In the genomic region with DNA sequence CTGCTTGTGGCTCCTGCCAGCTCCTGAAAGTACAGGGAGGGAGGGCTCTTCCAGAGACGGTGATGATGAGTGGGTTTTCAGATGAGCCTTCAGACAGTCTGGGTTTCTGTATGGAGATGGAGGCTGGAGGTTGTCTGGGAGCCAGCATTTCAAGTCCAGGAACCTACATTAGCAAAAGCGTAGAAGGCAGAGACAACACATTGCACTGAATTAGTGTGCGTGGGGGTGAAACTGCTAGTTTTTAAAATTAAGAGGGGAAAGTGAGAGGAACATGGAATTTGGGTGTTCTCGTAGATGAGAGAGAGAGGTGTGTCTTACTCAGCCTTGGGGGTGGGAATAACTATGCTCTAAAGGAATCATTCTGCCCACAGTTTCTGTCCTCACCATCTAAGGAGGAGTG, we compare ENCODE assay signal across 31 mouse cellular contexts.
DNase-seq lines count a peak whose midpoint lies in the region; ATAC-seq lines count a peak whose summit lies in the region.
"Had no signal": no experiment of that assay in that cellular context is flagged by ENCODE, and none has a peak within 500 bp of the region (broad histone marks: within the 10 kb centered on the region; RNA-seq: fewer than 3 reads in every experiment).

No protein-coding gene starts in this region.

- no peaks in the 10 kb centered on the region for H3K36me3 ChIP-seq in hindbrain, embryonic 13.5 days
- H3K36me3 ChIP-seq: embryonic facial prominence, embryonic 10.5 days; embryonic facial prominence, embryonic 15.5 days; hindbrain, embryonic 12.5 days; limb, embryonic 13.5 days; midbrain, embryonic 12.5 days; neural tube, embryonic 12.5 days had no signal

- no peak overlapping the region for H3K27ac ChIP-seq in hindbrain, embryonic 13.5 days
- H3K27ac ChIP-seq: embryonic facial prominence, embryonic 10.5 days; embryonic facial prominence, embryonic 15.5 days; forebrain, embryonic 13.5 days; hindbrain, embryonic 12.5 days; kidney, postnatal 0 days; limb, embryonic 13.5 days; midbrain, embryonic 12.5 days; neural tube, embryonic 12.5 days had no signal

- no peak for DNase-seq in frontal cortex, postnatal 25 days (ENCODE audit: low spot score in 2 of 2)
- peak; percentile 22 to 35 for DNase-seq in left cerebral cortex, adult 9 months (ENCODE audit: low spot score in 2 of 2)
- DNase-seq in left cerebral cortex, postnatal 10 days (ENCODE audit: extremely low spot score in 1 of 2, low spot score in 2 of 2), result no peak
- DNase-seq in right cerebral cortex, adult 2 months (ENCODE audit: low spot score in 2 of 2), result peak; percentile 44 to 50
- no peak for DNase-seq in right cerebral cortex, postnatal 4 days
- peak; percentile 78 for DNase-seq in telencephalon, adult 2 months (ENCODE audit: low read depth, low spot score)
- DNase-seq: adrenal gland, adult 8-10 months; cerebellum, adult 8-10 months; cerebellum, postnatal 25 days; gastrocnemius, postnatal 25 days; kidney, adult 8-10 months; kidney, postnatal 4 days; layer of hippocampus, postnatal 36 days; lung, embryonic 14.5 days; lung, postnatal 14 days; right cerebral cortex, postnatal 25 days had no signal

- H3K4me1 ChIP-seq in hindbrain, embryonic 13.5 days (replicated peaks), result 0 out of 2 replicates have a peak, but pooled peaks cover 2% of the 10 kb centered on the region
- H3K4me1 ChIP-seq: hindbrain, embryonic 12.5 days; limb, embryonic 13.5 days; midbrain, embryonic 12.5 days; neural tube, embryonic 12.5 days had no signal

- H3K4me3 ChIP-seq in hindbrain, embryonic 13.5 days, result no peak overlapping the region
- H3K4me3 ChIP-seq: embryonic facial prominence, embryonic 10.5 days; embryonic facial prominence, embryonic 15.5 days; forebrain, embryonic 13.5 days; hindbrain, embryonic 12.5 days; limb, embryonic 13.5 days; midbrain, embryonic 12.5 days; myocyte; neural tube, embryonic 12.5 days had no signal

- no peak overlapping the region for H3K4me2 ChIP-seq in hindbrain, embryonic 13.5 days
- H3K4me2 ChIP-seq: embryonic facial prominence, embryonic 15.5 days; forebrain, embryonic 13.5 days; heart, embryonic 11.5 days; hindbrain, embryonic 12.5 days; limb, embryonic 13.5 days; lung, embryonic 14.5 days; midbrain, embryonic 12.5 days; neural tube, embryonic 12.5 days had no signal

- peak; percentile 97 for ATAC-seq in frontal cortex, adult (ENCODE audit: low TSS enrichment)
- no peak for ATAC-seq in hindbrain, embryonic 13.5 days (ENCODE audit: low FRiP score)
- ATAC-seq: forebrain, embryonic 13.5 days; intestine, embryonic 16.5 days had no signal

- 95% methylated on average over 4 of the region's 4 CpGs for WGBS in hindbrain, embryonic 13.5 days

- no peak overlapping the region for H3K9ac ChIP-seq in hindbrain, embryonic 13.5 days
- H3K9ac ChIP-seq: embryonic facial prominence, embryonic 15.5 days; forebrain, embryonic 13.5 days; hindbrain, embryonic 12.5 days; limb, embryonic 13.5 days; liver, embryonic 14.5 days; lung, embryonic 14.5 days; midbrain, embryonic 12.5 days; neural tube, embryonic 12.5 days had no signal

- no peaks in the 10 kb centered on the region for H3K9me3 ChIP-seq in hindbrain, embryonic 13.5 days
- H3K9me3 ChIP-seq: embryonic facial prominence, embryonic 10.5 days; embryonic facial prominence, embryonic 15.5 days; forebrain, embryonic 13.5 days; G1E; hindbrain, embryonic 12.5 days; limb, embryonic 13.5 days; midbrain, embryonic 12.5 days; neural tube, embryonic 12.5 days had no signal

- intact Hi-C loops in left cerebral cortex, postnatal 10 days (cut with DNase I), result no loop called here

- no peaks in the 10 kb centered on the region for H3K27me3 ChIP-seq in hindbrain, embryonic 13.5 days
- H3K27me3 ChIP-seq: embryonic facial prominence, embryonic 15.5 days; forebrain, embryonic 13.5 days; hindbrain, embryonic 12.5 days; limb, embryonic 13.5 days; midbrain, embryonic 12.5 days; neural tube, embryonic 12.5 days had no signal

Comparison
In these comparisons a context has a peak if more than half of its experiments do, and no peak if none do; other contexts are left out.
1. DNase-seq: peak in left cerebral cortex, adult 9 months (2 of 2), right cerebral cortex, adult 2 months (2 of 2) and telencephalon, adult 2 months (single experiment); none in frontal cortex, postnatal 25 days (0 of 2), left cerebral cortex, postnatal 10 days (0 of 2) and right cerebral cortex, postnatal 4 days (single experiment).